Mouse (Mus musculus) kidney, adult 2 months (tissue): ENCODE results near the gene Cachd1. TPM values are rescaled to one million over a fixed set of nuclear protein-coding genes. Genes with fewer than 3 reads are reported as not detected.
A peak's percentile ranks its signal among the peaks of the same experiment; 100 is the strongest.

Source experiments
- DNase-seq: peaks from one replicate; pipeline ENCODE4 v3.0.0; 2021
- H3K27ac ChIP-seq: fragments of 200-500 bp; 2 replicates; pipeline ENCODE4 v1.5.1; 2012; ENCODE audit warnings: low read depth, low read length, control low read depth, inconsistent platforms; ENCODE audit not compliant: insufficient read depth
- H3K27me3 ChIP-seq: fragments of 200-500 bp; replicated peaks from 2 replicates; pipeline ENCODE4 v1.6.1; 2012; ENCODE audit warnings: mild to moderate bottlenecking, moderate library complexity, low read length, inconsistent platforms; ENCODE audit not compliant: control insufficient read depth, insufficient read depth
- H3K36me3 ChIP-seq: fragments of 200-500 bp; 2 replicates; pipeline ENCODE4 v1.6.1; 2012; ENCODE audit warnings: mild to moderate bottlenecking, moderate library complexity, low read length, inconsistent platforms; ENCODE audit not compliant: control insufficient read depth, insufficient read depth
- H3K4me1 ChIP-seq: fragments of 200-500 bp; 2 replicates; pipeline ENCODE4 v1.6.1; 2011; ENCODE audit warnings: low read length; ENCODE audit not compliant: control insufficient read depth, insufficient read depth
- H3K4me3 ChIP-seq: fragments of 200-500 bp; 2 replicates; pipeline ENCODE4 v1.5.1; 2011; ENCODE audit warnings: mild to moderate bottlenecking, low read depth, low read length, control low read depth; ENCODE audit not compliant: insufficient read depth
- CTCF ChIP-seq: fragments of 200-500 bp; conservative IDR thresholded peaks from 2 replicates; pipeline ENCODE4 v1.5.1; 2011; ENCODE audit warnings: low read depth, mild to moderate bottlenecking, control low read depth, low read length, moderate library complexity, mixed read lengths; ENCODE audit not compliant: insufficient read depth, insufficient read length
- POLR2A ChIP-seq: fragments of 200-500 bp; IDR thresholded peaks from one replicate; pipeline ENCODE4 v1.6.1; 2011; ENCODE audit warnings: low read depth, low read length, control low read depth
- WGBS: fragments of 180-500 bp; shearing (Covaris S2); methylation state at CpG from one replicate; pipeline ENCODE4 v1.1.7; 2018; 5-methylcytosine and 5-hydroxymethylcytosine counted together
- polyA plus RNA-seq: library from polyadenylated mRNA; depleted of rRNA; stranded (reverse); fragments of >200 nt; gene quantifications from 2 replicates; pipeline ENCODE4 v1.2.3, GENCODE M21; 2012

Cachd1 gene
- polyA plus RNA-seq, 1 experiment = 69.3 TPM

DNA sequence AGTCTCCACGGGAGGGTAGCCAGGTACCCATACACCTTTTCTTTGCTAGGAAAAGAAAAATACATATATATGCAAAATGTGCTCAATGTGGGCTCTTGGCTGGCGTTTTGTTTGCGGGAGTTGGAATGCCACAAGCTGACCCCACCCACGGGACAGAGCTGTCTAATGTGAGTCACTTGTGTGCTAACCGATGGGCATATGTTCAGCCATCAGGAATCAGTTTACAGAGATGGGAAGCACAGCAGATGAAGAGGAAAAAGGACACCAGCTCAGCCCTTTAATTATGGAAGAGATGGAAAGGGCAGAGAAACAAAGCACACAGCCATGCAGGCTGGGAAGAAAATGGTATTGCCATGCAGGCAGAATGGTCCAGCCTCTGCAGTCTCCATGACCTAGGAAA, 250.1 kb downstream of the Cachd1 start:
- Histone ChIP-seq H3K27ac (no peak overlapping the region), H3K36me3 (no peaks in the 10 kb centered on the region), H3K27me3 (no peaks in the 10 kb centered on the region), H3K4me1 (no peaks in the 10 kb centered on the region), H3K4me3 (no peak overlapping the region)
- 62% methylated on average over 5 of the region's 5 CpGs for WGBS
- DNase-seq = no peak
- no peak for TF ChIP-seq POLR2A
- no peak for TF ChIP-seq CTCF

DNA sequence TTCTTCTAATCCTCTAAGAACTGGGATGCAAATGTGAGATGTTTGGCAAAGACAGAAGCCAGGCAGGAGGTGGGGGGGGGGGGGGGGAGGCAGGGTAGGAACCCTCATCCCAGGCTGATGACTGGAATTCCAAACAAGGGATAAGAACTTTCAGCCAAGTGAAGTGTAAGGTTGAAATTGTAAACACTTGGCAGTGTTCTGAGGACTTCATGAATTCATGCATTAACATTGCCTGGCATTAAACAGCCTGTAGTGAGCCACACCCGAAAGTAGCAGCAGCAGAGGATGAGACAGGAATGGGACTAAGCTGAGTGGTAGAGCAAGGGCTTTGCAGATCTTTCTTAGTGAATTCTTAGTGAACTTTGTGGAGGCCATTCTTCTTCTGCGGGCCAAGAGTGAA, 250.5 kb downstream of the Cachd1 start:
- Histone ChIP-seq H3K27me3 (no peaks in the 10 kb centered on the region), H3K4me1 (no peaks in the 10 kb centered on the region), H3K4me3 (no peak overlapping the region), H3K36me3 (no peaks in the 10 kb centered on the region), H3K27ac (no peak overlapping the region)
- DNase-seq = no peak
- TF ChIP-seq CTCF (no peak), POLR2A (no peak)
- 79% methylated on average over 2 of the region's 2 CpGs for WGBS

GRCm38 (mm10) chr4:101027852-101028411, 251.5 kb downstream of the Cachd1 start:
- no peak for DNase-seq
- no peak overlapping the region for H3K4me3 ChIP-seq
- H3K4me1 ChIP-seq = no peaks in the 10 kb centered on the region
- H3K36me3 ChIP-seq = no peaks in the 10 kb centered on the region
- H3K27ac ChIP-seq = no peak overlapping the region
- TF ChIP-seq CTCF = no peak
- no peak for TF ChIP-seq POLR2A
- WGBS = 89% methylated on average over 9 of the region's 9 CpGs
- no peaks in the 10 kb centered on the region for H3K27me3 ChIP-seq

DNA sequence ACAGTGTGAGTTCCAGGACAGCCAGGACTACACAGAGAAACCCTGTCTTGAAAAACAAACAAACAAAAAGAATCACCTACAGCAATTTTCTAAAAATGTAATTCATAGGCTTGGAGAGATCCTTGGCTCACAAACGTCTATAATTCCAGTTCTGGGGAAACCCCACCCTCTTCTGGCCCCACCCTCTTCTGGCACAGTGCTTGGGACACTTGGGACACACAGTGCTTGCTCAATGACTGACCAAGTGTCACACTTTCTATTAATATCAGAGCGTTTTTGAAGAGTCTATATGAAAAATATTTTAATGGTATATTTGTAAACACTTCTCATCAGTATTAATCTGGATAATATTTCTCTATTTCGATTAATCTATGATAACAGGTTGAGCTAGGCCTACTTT, 256.6 kb downstream of the Cachd1 start:
- no peaks in the 10 kb centered on the region for H3K4me1 ChIP-seq
- H3K4me3 ChIP-seq = no peak overlapping the region
- H3K36me3 ChIP-seq = no peaks in the 10 kb centered on the region
- DNase-seq = no peak
- H3K27me3 ChIP-seq = no peaks in the 10 kb centered on the region
- TF ChIP-seq POLR2A = no peak
- TF ChIP-seq CTCF = no peak
- no peak overlapping the region for H3K27ac ChIP-seq
- whole genome bisulfite sequencing = 71% methylated on average over 3 of the region's 3 CpGs

- no peak overlapping the region for H3K4me3 ChIP-seq
- TF ChIP-seq POLR2A (no peak), CTCF (no peak)
- H3K36me3 ChIP-seq = no peaks in the 10 kb centered on the region
- H3K27ac ChIP-seq = no peak overlapping the region
- H3K27me3 ChIP-seq = no peaks in the 10 kb centered on the region
- H3K4me1 ChIP-seq = no peaks in the 10 kb centered on the region
- WGBS = 65% methylated on average over 5 of the region's 5 CpGs
- DNase-seq = peak; percentile 7
Observed at GRCm38 (mm10) chr4:101035131-101035530, 258.7 kb downstream of the Cachd1 start.

GRCm38 (mm10) chr4:101037156-101037555, 260.7 kb downstream of the Cachd1 start:
- 43% methylated on average over 7 of the region's 7 CpGs for WGBS
- DNase-seq = no peak
- no peak overlapping the region for H3K4me3 ChIP-seq
- H3K27me3 ChIP-seq = no peaks in the 10 kb centered on the region
- H3K27ac ChIP-seq = no peak overlapping the region
- H3K36me3 ChIP-seq = no peaks in the 10 kb centered on the region
- no peaks in the 10 kb centered on the region for H3K4me1 ChIP-seq
- TF ChIP-seq CTCF (no peak), POLR2A (no peak)

- DNase-seq = no peak
- Histone ChIP-seq H3K4me1 (no peaks in the 10 kb centered on the region), H3K27me3 (no peaks in the 10 kb centered on the region; the same call in 1 of the 2 replicates), H3K4me3 (no peak overlapping the region), H3K27ac (no peak overlapping the region), H3K36me3 (no peaks in the 10 kb centered on the region)
- WGBS = 79% methylated on average over 2 of the region's 2 CpGs
- TF ChIP-seq POLR2A (no peak), CTCF (no peak)
Observed at GRCm38 (mm10) chr4:101043691-101044090, 267.2 kb downstream of the Cachd1 start.

- no peaks in the 10 kb centered on the region for H3K36me3 ChIP-seq
- no peak overlapping the region for H3K4me3 ChIP-seq
- H3K4me1 ChIP-seq = no peaks in the 10 kb centered on the region
- no peak for DNase-seq
- no peak overlapping the region for H3K27ac ChIP-seq
- TF ChIP-seq CTCF (no peak), POLR2A (no peak)
- H3K27me3 ChIP-seq = no peaks in the 10 kb centered on the region; the same call in 1 of the 2 replicates
Observed at GRCm38 (mm10) chr4:101044149-101044548, 267.7 kb downstream of the Cachd1 start.
